Mouse (Mus musculus): ENCODE measurements at regions not wholly inside any gene's neighbourhood (a gene's known extent, or its start where the extent isn't known, plus 50 kb on each side); places are given as distances from the start of the nearest gene placed in this dataset.

- TF ChIP-seq POLR2A (IDR thresholded peaks at IDR 0.05; ENCODE audit: insufficient read depth, low read length) = no peak
- no peak for TF ChIP-seq CTCF (IDR thresholded peaks at IDR 0.05; ENCODE audit: low read depth, low read length)
Observed at GRCm38 (mm10) chr6:22447636-22448035, 91.6 kb upstream of the Fam3c start.

Data from ES-Bruce4 (cell line).